Mouse (Mus musculus) intestine, embryonic 16.5 days (tissue): ENCODE measurements around the gene Fam174b. TPM values are rescaled to one million over a fixed set of nuclear protein-coding genes. Genes with fewer than 3 reads are reported as not detected.

Experiments
- ATAC-seq: fragments of 200-750 bp; cut with Nextera tagmentation; 2 replicates; pipeline ENCODE4 v1.8.0; 2017; ENCODE audit warnings: moderate TSS enrichment, moderate library complexity
- H3K27ac ChIP-seq: fragments of 300-500 bp; sonication (generic); 2 replicates; pipeline ENCODE4 v1.5.1; 2014; ENCODE audit warnings: mild to moderate bottlenecking, low read length
- H3K27me3 ChIP-seq: fragments of 300-500 bp; sonication (generic); replicated peaks from 2 replicates; pipeline ENCODE4 v1.6.1; 2014; ENCODE audit warnings: low read length, control low read depth, mixed read lengths; ENCODE audit not compliant: control insufficient read depth, insufficient read depth
- H3K36me3 ChIP-seq: fragments of 300-500 bp; sonication (generic); 2 replicates; pipeline ENCODE4 v1.6.1; 2014; ENCODE audit warnings: low read length, control low read depth; ENCODE audit not compliant: control insufficient read depth, insufficient read depth
- H3K4me1 ChIP-seq: fragments of 300-500 bp; sonication (generic); 2 replicates; pipeline ENCODE4 v1.6.1; 2014; ENCODE audit warnings: low read length, control low read depth, mixed read lengths; ENCODE audit not compliant: control insufficient read depth, insufficient read depth
- H3K4me2 ChIP-seq: fragments of 300-500 bp; sonication (generic); 2 replicates; pipeline ENCODE4 v1.6.1; 2014; ENCODE audit warnings: low read depth, low read length, control low read depth
- H3K4me3 ChIP-seq: fragments of 300-500 bp; sonication (generic); 2 replicates; pipeline ENCODE4 v1.5.1; 2014; ENCODE audit warnings: mild to moderate bottlenecking, low read length
- H3K9ac ChIP-seq: fragments of 300-500 bp; sonication (generic); 2 replicates; pipeline ENCODE4 v1.6.1; 2014; ENCODE audit warnings: low read depth, low read length
- H3K9me3 ChIP-seq: fragments of 300-500 bp; sonication (generic); 2 replicates; pipeline ENCODE4 v1.6.1; 2016; ENCODE audit warnings: low read length, control low read depth; ENCODE audit not compliant: control insufficient read depth
- WGBS: fragments of 180-500 bp; shearing (Covaris S2); extraction: QIAGEN DNeasy Blood & Tissue Kit; methylation state at CpG from one replicate; pipeline ENCODE4 v1.1.7; 2014; 5-methylcytosine and 5-hydroxymethylcytosine counted together
- polyA plus RNA-seq: library from polyadenylated mRNA; unstranded; fragments of >200 nt; fragmentation: Nextera tagmentation; extraction: Ambion mirVana; gene quantifications from 2 replicates; pipeline ENCODE4 v1.2.1, GENCODE M21; 2015

The Fam174b gene
- polyA plus RNA-seq, 1 experiment from 2014 or later: 32.7 TPM

DNA sequence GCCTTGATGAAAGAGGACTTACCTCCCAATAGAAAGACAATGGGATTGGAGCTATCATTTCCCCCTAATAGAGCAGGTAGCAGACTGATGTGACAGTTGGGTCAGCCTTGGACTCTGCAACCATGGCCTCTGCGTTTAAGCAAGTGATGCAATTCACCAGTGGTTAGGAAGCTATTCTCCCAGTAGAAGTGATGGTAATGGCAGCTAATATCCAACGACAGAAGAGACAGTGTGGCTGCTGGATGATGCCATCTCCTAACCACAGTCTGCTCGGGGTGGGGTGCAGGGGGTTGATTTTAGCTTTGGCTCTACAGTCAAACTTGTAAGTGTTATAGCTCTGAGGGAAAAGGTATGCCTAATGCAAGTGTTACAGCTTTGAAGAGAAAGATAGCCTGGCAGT, 18.3 kb upstream of the Fam174b start:
- Histone ChIP-seq H3K9ac (no peak overlapping the region), H3K27me3 (no peaks in the 10 kb centered on the region), H3K4me3 (no peak overlapping the region), H3K27ac (no peak overlapping the region), H3K36me3 (no peaks in the 10 kb centered on the region), H3K4me2 (no peak overlapping the region), H3K4me1 (no peaks in the 10 kb centered on the region), H3K9me3 (no peaks in the 10 kb centered on the region)
- 86% methylated on average over 3 of the region's 3 CpGs for WGBS
- ATAC-seq: no peak

GRCm38 (mm10) chr7:73729913-73730312, 10.2 kb upstream of the Fam174b start:
- H3K4me1 ChIP-seq: no peaks in the 10 kb centered on the region
- WGBS: 37% methylated on average over 7 of the region's 7 CpGs
- no peak for ATAC-seq
- no peak overlapping the region for H3K4me2 ChIP-seq
- H3K9ac ChIP-seq: no peak overlapping the region
- H3K27ac ChIP-seq: no peak overlapping the region
- H3K36me3 ChIP-seq: no peaks in the 10 kb centered on the region
- no peak overlapping the region for H3K4me3 ChIP-seq
- H3K27me3 ChIP-seq: no peaks in the 10 kb centered on the region
- H3K9me3 ChIP-seq: no peaks in the 10 kb centered on the region

DNA sequence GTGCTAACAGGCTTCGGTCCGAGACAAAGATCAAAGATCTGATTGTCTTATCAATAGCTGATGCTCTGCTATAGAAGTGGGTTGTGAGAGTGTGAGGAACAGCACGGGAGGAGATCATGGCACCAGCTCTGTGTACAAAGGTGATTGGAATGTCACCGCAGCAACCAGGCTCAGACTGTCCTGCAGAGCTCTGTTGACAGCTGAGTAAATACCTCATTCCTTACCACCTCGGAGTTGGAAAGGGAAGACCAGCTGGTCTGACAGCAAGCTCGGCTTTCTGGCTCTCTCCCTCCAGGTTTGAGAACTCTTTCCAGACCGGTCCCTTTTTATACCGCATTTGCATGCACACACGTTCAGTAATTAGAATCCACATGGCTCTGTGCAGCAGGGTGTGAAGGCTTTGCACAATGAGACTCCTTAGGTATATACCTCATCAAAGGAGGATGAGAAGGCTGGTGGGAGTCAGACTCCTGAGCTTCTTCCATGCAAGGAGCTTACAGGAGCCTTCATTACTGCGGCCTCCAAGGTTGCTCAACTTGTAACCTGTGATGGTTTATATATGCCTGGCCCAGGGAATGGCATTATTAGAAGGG, 9.6 kb upstream of the Fam174b start:
- Histone ChIP-seq H3K4me1 (no peaks in the 10 kb centered on the region), H3K4me3 (no peak overlapping the region), H3K4me2 (no peak overlapping the region), H3K9ac (no peak overlapping the region), H3K36me3 (no peaks in the 10 kb centered on the region), H3K27ac (no peak overlapping the region), H3K9me3 (no peaks in the 10 kb centered on the region), H3K27me3 (no peaks in the 10 kb centered on the region)
- WGBS: 51% methylated on average over 10 of the region's 10 CpGs
- peak; percentile 52; the same call in 1 of the 2 replicates for ATAC-seq

DNA sequence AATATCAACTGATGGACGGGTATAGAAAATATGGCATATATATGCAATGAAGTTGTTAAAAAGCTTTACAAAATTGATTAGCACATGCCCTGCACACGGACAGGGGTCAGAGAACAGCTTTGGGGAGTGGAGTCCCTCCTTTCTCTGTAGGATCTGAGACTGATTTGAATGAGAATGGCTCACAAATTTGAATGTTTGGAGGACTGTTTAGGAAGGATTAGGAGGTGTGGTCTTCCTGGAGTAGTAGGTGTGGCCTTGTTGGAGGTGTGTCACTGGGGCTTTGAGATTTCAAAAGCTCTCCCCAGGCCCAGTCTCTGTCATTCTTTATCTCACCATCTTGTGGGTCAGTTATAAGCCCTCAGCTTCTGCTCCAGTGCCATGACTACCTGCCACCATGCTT, 4.1 kb upstream of the Fam174b start:
- Histone ChIP-seq H3K4me1 (peaks cover 6% of the 10 kb centered on the region), H3K9me3 (no peaks in the 10 kb centered on the region), H3K27me3 (no peaks in the 10 kb centered on the region), H3K4me2 (no peak overlapping the region), H3K9ac (no peak overlapping the region), H3K27ac (no peak overlapping the region), H3K36me3 (no peaks in the 10 kb centered on the region), H3K4me3 (no peak overlapping the region)
- no peak for ATAC-seq
- WGBS: 83% methylated on average over 2 of the region's 2 CpGs

- no peaks in the 10 kb centered on the region for H3K36me3 ChIP-seq
- peak overlapping the region; percentile 94 for H3K4me2 ChIP-seq
- H3K9ac ChIP-seq: peak overlapping the region; percentile 80
- no peak overlapping the region for H3K27ac ChIP-seq
- WGBS: 47% methylated on average over 5 of the region's 5 CpGs
- H3K27me3 ChIP-seq: no peaks in the 10 kb centered on the region
- no peak for ATAC-seq
- H3K4me1 ChIP-seq: peaks cover 16% of the 10 kb centered on the region
- peak overlapping the region; percentile 74 for H3K4me3 ChIP-seq
- no peaks in the 10 kb centered on the region for H3K9me3 ChIP-seq
These were observed 1.3 kb downstream of the Fam174b start for GRCm38 (mm10) chr7:73741392-73741791.

DNA sequence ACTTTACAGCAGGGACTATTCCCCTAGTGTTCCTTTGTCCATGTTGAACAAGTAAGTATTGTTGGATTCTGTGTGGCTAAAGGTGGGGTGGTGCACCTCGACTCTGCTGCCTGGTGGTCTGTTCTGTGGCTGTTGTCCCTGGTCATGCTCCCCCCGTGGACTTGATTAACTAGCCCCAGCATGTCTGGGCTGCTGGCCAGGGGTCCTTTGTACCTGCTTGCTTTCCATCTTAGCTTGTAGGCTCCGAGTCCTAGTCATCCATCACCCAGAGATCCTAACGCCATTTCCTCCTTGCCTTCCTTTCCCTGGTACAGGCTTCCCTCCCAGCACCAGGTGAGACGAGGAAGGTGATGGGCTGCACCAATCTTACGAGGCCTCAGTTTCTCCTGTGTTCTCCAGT, 1.7 kb downstream of the Fam174b start:
- 0 out of 2 replicates have a peak overlapping the region, but pooled peaks have one; percentile 80 for H3K9ac ChIP-seq

DNA sequence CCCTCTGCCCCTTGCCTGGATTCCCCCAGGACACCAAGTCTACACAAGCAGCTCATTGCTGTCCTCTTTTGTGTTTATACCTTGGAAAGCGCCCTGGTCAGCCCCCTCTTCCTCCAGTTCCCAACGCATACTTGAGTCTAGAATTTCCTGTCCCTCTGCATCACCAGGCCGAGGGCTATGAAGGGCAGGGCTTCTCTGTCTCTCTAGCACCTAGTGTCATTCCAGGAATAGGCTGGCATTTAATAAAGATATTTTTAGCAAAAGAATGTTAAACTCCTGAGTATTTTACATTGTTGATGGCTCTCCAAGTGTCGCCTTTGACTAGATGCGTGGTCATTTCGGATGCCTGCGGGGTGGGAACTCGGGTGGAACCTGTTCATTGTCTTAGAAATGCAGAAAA, 3.0 kb downstream of the Fam174b start:
- no peak for ATAC-seq
- H3K9ac ChIP-seq: no peak overlapping the region
- H3K4me2 ChIP-seq: no peak overlapping the region
- H3K36me3 ChIP-seq: no peaks in the 10 kb centered on the region
- WGBS: 85% methylated on average over 8 of the region's 8 CpGs
- H3K4me1 ChIP-seq: peaks cover 25% of the 10 kb centered on the region
- no peak overlapping the region for H3K4me3 ChIP-seq
- H3K9me3 ChIP-seq: no peaks in the 10 kb centered on the region
- no peaks in the 10 kb centered on the region for H3K27me3 ChIP-seq
- H3K27ac ChIP-seq: no peak overlapping the region

More for the DNA sequence above, 1.7 kb downstream of the Fam174b start:
- peak overlapping the region; percentile 94 for H3K4me2 ChIP-seq
- H3K27me3 ChIP-seq: no peaks in the 10 kb centered on the region
- no peaks in the 10 kb centered on the region for H3K9me3 ChIP-seq
- WGBS: 71% methylated on average over 6 of the region's 6 CpGs
- no peaks in the 10 kb centered on the region for H3K36me3 ChIP-seq
- no peak for ATAC-seq
- H3K4me3 ChIP-seq: peak overlapping the region; percentile 74
- peaks cover 17% of the 10 kb centered on the region for H3K4me1 ChIP-seq
- H3K27ac ChIP-seq: no peak overlapping the region

- Histone ChIP-seq H3K27me3 (no peaks in the 10 kb centered on the region), H3K9me3 (no peaks in the 10 kb centered on the region), H3K4me1 (peaks cover 25% of the 10 kb centered on the region), H3K36me3 (no peaks in the 10 kb centered on the region), H3K4me2 (no peak overlapping the region), H3K4me3 (no peak overlapping the region), H3K27ac (no peak overlapping the region), H3K9ac (no peak overlapping the region)
- no peak for ATAC-seq
- WGBS: 84% methylated on average over 10 of the region's 10 CpGs
These were observed 3.8 kb downstream of the Fam174b start for GRCm38 (mm10) chr7:73743831-73744370.

GRCm38 (mm10) chr7:73745903-73746302, 5.8 kb downstream of the Fam174b start:
- H3K9me3 ChIP-seq: no peaks in the 10 kb centered on the region
- H3K4me3 ChIP-seq: no peak overlapping the region
- H3K36me3 ChIP-seq: no peaks in the 10 kb centered on the region
- ATAC-seq: no peak
- H3K9ac ChIP-seq: no peak overlapping the region
- 70% methylated on average over 5 of the region's 5 CpGs for WGBS
- no peak overlapping the region for H3K27ac ChIP-seq
- H3K4me2 ChIP-seq: no peak overlapping the region
- H3K27me3 ChIP-seq: no peaks in the 10 kb centered on the region
- H3K4me1 ChIP-seq: peaks cover 28% of the 10 kb centered on the region

- H3K36me3 ChIP-seq: no peaks in the 10 kb centered on the region
These were observed 6.7 kb downstream of the Fam174b start for GRCm38 (mm10) chr7:73746836-73747235.

More at GRCm38 (mm10) chr7:73746836-73747235, 6.7 kb downstream of the Fam174b start:
- Histone ChIP-seq H3K4me3 (no peak overlapping the region), H3K27ac (peak overlapping the region; percentile 71; the same call in 1 of the 2 replicates), H3K9ac (no peak overlapping the region), H3K4me1 (peaks cover 19% of the 10 kb centered on the region), H3K4me2 (no peak overlapping the region), H3K27me3 (no peaks in the 10 kb centered on the region), H3K9me3 (no peaks in the 10 kb centered on the region)
- no peak for ATAC-seq
- 69% methylated on average over 4 of the region's 4 CpGs for WGBS
